Mouse (Mus musculus) thymus, adult 18-20 months (tissue): ENCODE results near the gene Procr.
"Not testable (repeated sequence)": the region's sequence is repeated elsewhere in the genome, so short reads cannot be mapped to it uniquely, and the experiment has no call there.

Source experiments
- DNase-seq, 2 experiments: peaks; one replicate each; pipeline ENCODE4 v3.0.0; 2022; ENCODE audit warnings: mixed read lengths in 2 of 2

Procr gene

DNA sequence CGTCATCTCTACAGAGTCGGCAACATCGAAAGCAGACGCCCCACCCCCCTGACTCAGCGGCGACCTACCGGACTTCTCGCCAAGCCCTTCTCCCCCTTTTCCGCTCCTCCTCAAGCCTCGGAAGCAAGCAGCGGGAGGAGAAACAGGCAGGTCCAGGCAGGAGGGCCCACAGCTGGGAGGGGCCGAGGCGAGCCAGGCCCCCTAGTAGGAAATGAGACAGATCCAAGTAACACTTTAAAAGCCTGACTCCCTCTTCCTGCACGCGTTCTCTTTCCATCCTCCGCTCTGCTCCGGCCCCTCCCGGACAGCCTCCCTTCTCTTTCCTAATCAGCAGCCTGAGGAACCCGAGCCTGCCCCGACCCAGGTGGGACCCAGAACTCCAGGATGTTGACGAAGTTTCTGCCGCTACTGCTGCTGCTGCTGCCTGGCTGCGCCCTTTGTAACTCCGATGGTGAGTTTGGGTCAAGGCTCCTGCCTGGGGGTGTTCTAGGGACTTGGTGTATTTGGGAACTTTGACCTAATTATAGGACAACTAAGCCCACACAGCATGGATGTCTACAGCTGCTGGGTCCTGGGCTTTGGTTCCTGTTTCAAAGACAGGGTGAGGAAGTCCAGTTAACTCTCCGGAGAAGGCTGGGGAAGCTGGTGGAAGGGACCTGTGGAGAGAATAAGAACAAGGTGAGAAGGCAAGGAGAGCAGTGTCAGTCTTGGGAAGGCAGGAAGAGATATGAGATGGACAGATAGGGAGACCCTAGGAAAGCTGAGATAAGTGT, at the start of gene Procr:
Gene Procr, plus strand, starts transcription at position 104 of the 773 bp plus-strand sequence.
- no peak for DNase-seq

DNA sequence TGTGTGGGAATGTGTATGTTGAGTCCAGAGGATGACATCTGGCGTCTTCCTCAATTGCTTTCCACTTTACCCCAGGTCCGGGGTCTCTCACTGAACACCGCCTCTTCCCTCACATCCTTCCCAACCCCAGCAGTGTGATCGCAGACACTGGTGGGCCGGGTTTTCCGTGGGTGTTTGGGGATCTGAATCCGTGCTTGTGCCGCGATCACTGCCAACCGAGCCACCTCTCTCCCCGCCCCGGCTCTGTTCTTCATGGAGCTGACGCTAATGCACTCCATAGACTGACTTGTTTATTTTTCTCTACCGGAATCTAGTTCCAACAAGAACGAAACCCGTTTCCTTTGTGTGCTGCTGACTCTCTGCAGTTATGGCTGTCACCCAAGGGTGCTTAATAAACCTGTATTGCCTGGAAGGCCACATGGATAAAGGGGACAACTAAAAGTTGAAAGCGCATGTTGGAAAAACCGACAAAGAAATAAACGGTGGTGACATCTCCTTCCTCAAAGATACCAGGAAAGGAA, 49.5 kb upstream of the Procr start:
- no peak for DNase-seq

DNA sequence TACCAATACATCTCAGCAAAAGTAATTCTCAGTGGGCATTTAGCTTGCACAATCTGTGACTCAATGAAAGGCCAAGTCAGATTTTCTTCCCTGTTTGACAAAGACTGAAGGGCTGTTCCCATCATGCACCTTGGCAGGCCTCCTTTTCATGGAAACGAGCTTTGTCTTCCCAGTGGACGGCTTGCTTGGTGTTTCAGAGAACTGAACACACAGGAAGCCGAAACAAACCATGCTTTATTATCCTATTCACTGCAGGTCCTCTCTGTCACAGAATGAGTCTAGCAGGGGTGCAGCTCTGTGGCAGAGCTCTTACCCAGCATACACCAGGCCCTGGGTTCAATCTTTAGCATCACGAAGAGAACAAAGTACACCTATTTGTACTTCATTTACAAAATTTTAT, 47.3 kb upstream of the Procr start:
- no peak for DNase-seq

GRCm38 (mm10) chr2:155707251-155707650, 43.7 kb upstream of the Procr start:
- DNase-seq, result no peak

DNA sequence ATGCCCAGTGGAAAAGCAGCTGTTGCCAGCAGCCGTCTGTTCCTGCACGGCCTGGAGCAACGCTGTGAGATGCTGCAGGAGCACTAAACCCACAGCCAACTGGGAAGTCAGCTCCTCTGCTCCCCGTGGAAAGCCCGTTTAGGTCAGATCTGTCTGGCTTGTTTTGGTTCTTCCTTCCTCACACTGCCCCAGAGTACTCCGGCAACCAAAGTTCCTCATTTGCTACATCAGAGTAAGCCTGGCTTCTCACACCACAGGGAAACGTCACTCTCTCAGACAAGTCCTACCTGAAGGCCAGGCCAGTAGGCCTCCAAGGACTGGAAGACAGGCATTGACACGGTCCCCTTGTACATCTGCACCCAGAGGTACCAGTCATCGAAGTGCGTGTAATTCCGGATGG, 40.4 kb upstream of the Procr start:
- DNase-seq, result no peak

- no peak for DNase-seq
These were observed 33.6 kb upstream of the Procr start for GRCm38 (mm10) chr2:155717082-155717990.

DNA sequence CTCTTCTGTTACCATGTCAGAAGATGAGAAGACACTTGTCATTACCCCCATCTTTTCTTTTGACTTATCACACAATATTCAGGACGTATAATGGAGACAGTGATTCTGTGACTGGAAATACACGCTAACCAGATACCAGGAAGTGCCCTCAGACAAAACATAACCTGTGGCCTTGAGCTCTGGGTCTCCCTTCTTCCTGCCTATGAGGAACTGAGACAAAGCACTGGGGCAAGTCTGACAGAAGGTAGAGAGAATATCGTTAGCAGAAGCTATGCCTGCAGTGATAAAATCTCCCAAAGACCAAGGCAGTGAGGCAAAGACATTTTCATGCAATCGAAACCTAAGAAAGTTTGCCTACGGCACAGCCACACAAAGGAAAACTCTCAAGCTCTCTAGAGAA, 30.3 kb upstream of the Procr start:
- DNase-seq, result no peak

- no peak for DNase-seq
These were observed 26.9 kb upstream of the Procr start for GRCm38 (mm10) chr2:155724036-155724435.

GRCm38 (mm10) chr2:155724526-155724925, 26.4 kb upstream of the Procr start:
- DNase-seq, result no peak

- no peak for DNase-seq
These were observed 24.6 kb upstream of the Procr start for GRCm38 (mm10) chr2:155726302-155726701.

DNA sequence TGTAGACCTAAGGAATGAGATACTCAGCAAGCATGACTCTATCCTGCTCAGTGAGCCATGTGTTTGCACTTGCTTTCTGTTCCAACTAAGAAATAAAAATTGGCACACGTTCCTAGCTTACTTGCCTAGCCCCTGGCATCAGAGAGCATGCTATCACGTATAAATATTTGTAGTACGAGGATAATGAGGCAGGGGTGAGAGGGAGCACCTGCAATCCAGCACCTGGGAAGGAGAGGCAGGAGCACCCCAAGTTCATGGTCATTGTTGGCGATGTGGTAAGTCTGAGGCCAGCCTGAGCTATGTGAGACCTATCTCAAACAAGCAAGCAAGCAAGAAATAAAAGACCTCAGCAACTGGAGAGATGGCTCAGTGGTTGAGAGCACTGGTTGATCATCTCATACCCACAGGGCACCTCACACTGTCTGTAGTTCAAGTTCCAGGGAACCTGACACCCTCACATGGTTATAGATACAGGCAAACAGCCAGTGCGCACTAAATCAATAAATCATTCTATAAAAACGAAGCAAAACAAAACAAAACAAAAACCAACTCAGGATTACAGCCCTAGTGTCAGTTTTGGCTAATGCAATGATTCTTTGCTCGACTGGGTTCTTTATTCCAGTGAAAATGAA, 23.0 kb upstream of the Procr start:
- DNase-seq, result no peak

- DNase-seq, result peak in 1 of 2 experiments; percentile 17
These were observed 22.2 kb upstream of the Procr start for GRCm38 (mm10) chr2:155728742-155729141.

GRCm38 (mm10) chr2:155729158-155729645, 21.7 kb upstream of the Procr start, which contains the start of gene Edem2:
TSS of gene Edem2 (minus strand) at chr2:155729475.
- peak; percentile 90 to 92 for DNase-seq

DNA sequence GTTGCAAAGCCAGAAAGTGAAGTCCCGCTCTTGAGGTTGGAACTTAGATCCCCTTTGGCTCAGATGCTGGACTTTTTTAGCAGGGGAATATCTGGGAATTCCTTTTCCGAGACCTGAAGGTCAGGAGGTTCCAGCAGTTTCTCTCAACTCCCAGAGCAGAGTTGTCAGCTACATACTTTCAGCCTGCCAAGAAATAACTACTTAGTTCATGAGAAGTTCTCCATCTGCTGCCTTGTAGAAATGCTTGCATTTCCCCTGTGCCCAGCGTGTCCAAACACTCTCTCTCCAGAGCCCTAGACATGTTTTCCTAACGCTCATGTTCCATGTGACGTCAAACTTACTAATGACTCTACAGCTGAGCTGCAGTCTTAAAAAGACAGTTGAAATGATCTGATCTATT, 15.8 kb upstream of the Procr start:
- DNase-seq, result no peak

GRCm38 (mm10) chr2:155735766-155736165, 15.2 kb upstream of the Procr start, which contains the start of gene Gm17581:
TSS of gene Gm17581 (minus strand) at chr2:155735866.
- not testable (repeated sequence) for DNase-seq

DNA sequence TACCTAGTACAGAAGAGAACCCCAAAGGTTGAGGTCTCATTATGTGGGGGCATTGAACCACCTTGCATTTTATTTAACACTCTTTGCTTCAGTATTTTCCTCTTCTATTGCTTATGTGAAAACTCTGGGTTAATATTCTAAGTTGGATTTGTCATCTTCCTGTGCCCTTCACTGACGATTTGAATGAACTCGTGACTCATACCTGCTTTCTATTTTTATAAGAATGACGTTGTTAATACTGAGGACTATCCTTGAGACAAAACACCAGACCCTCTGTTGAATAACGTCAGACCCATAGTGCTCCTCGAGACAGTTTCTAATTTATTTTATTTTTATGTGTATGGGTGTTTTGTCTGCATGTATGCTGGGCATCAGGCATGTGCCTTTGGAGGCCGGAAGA, 14.0 kb upstream of the Procr start:
- no peak for DNase-seq

- DNase-seq, result no peak
These were observed 13.1 kb upstream of the Procr start for GRCm38 (mm10) chr2:155737803-155738202.

DNA sequence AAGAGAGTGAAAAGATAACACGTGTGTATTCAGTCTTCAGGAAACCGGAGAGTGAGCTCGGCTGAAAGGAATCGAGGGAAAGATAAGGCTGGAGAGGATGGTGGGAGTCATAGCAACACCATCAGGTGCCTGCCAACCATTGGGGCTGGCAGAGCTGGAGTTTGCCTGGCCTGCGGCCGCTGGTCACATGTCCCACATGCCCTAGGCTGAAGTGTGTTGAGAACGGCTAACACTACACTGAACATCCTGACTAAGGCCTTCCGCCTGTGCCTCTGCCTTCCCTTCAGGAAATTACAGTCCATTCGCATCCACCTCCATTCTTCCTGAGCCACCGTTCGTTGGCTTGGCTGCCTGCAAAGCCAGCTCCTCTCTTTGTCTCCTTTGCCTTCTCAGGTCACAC, 8.7 kb upstream of the Procr start:
- DNase-seq, result no peak

DNA sequence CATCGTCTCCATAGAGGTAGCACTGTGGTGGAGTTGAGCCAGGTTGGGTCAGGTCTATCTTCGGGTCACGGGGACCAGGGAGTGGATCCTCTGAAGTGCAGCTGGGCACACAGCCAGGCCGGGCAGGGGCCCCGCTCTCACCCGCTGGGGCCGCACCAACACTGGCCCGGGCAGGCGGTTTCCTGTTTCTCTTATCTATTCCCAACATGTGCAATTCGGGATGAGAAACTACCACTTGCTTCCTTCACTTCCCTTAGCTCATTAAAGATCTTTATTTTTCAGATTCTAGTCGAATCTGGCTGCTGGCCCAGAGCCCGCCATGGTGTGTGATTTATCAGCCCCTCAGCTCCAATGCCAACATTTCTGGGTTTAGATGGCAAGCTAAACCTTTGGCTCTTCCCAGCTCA, 8.0 kb upstream of the Procr start:
- no peak for DNase-seq

GRCm38 (mm10) chr2:155743351-155743750, 7.6 kb upstream of the Procr start:
- no peak for DNase-seq

DNA sequence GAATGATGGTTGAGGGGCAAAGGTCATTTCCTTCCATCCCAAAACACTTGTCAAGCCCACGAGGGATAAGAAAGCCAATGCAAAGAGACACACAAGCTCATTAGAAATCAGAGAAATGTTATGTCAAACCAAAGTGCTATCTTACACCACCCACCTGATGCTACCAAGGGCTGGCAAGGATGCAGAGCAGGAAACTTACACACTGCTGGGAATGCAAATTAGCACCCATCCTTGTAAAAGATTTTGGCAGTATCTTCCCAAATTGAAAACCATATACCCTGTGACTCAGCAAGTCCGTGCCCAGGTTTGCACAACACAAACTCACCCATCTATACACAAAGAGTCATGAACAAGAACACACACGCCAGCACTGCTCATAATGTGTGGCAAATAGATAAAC, 5.4 kb upstream of the Procr start:
- DNase-seq, result no peak

GRCm38 (mm10) chr2:155749394-155749793, 1.5 kb upstream of the Procr start:
- DNase-seq, result no peak

DNA sequence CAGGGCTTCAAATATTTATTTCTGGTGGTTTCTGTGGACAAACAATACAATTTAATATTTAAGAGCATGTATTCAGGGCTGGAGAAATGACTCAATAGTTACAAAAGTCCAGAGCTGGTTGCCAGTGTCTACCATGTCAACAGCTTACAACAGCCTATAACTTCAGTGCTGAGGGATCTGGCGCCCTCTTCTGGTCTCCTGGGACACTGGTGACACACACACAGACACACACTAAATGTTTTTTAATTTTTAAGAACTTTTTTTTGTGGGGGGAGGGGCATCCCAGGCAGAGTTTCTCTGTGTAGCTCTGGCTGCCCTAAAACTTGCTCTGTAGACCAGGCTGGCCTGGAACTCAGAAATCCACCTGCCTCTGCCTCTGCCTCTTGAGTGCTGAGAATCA, 4.8 kb downstream of the Procr start:
- DNase-seq, result peak in 1 of 2 experiments; percentile 24
